Mouse (Mus musculus) embryonic fibroblast, embryonic 13.5 days (primary cell): Measurements from ENCODE around the gene Cmtm8. TPM values are rescaled to one million over a fixed set of nuclear protein-coding genes. Genes with fewer than 3 reads are reported as not detected.

ENCODE experiments used
- H3K27ac ChIP-seq: 2 replicates; pipeline ENCODE4 v1.5.1; 2012; ENCODE audit warnings: low read length, control low read depth, inconsistent platforms; ENCODE audit not compliant: insufficient read depth
- H3K4me1 ChIP-seq: 2 replicates; pipeline ENCODE4 v1.6.1; 2011; ENCODE audit warnings: low read length; ENCODE audit not compliant: control insufficient read depth, insufficient read depth
- H3K4me3 ChIP-seq: 2 replicates; pipeline ENCODE4 v1.5.1; 2011; ENCODE audit warnings: mild to moderate bottlenecking, control low read depth, low read length; ENCODE audit not compliant: insufficient read depth
- CTCF ChIP-seq: IDR thresholded peaks from 2 replicates; pipeline ENCODE4 v1.5.1; 2011; ENCODE audit warnings: mild to moderate bottlenecking, control low read depth, low read length, moderate library complexity, borderline replicate concordance; ENCODE audit not compliant: insufficient read depth
- POLR2A ChIP-seq: IDR thresholded peaks from 2 replicates; pipeline ENCODE4 v1.6.1; 2011; ENCODE audit warnings: low read depth, mild to moderate bottlenecking, control low read depth, low read length, moderate library complexity
- polyA plus RNA-seq: library from polyadenylated mRNA; stranded (reverse); fragments of >200 nt; gene quantifications from 2 replicates; pipeline ENCODE4 v1.2.4, GENCODE M21; 2011; ENCODE audit warnings: low read depth; ENCODE audit not compliant: missing spikeins, insufficient read length

The Cmtm8 gene
- polyA plus RNA-seq, 1 experiment = 1.8 TPM

DNA sequence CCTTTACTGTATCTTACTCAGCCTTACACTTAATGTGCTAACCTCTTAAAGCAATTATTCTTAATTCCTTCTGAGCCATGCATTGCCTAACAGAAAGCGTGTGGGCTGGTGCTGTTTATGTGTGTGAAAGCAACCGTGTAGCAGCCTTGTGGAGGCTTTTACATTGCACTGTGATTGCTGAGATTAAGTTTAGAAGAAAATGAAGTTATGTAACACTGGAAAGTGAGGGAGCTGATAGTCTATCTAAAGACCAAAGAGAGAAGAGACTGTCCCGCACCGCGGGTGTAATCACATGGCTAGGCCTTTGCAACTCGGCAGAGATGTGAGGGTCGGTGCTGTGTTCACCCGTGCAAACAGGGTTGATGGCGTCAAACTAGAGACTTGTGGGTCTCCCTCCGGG lies 96.9 kb downstream of the Cmtm8 start:
- TF ChIP-seq POLR2A = no peak
- Histone ChIP-seq H3K27ac (no peak overlapping the region), H3K4me1 (no peaks in the 10 kb centered on the region), H3K4me3 (no peak overlapping the region)

DNA sequence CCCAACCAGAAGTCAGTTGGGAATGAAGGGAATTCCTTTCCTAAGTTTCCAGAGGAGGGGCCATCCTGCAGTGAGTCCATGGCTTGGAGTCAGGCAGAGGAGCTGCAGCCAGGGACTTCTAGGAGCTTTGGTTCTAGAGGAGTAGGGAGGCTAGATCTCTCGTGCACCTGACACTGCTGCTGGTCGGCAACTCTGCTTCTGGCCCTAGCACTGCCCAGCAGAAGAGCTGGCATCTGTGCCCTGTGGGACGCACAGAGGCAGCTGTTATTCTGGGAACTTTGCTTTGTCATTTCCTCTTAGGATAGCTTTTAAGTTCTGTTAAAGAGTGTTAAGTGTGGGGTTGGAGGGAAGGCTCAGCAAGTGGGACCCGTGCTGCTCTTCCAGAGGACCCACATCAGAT lies 98.3 kb downstream of the Cmtm8 start:
- no peaks in the 10 kb centered on the region for H3K4me1 ChIP-seq
- H3K27ac ChIP-seq = no peak overlapping the region
- TF ChIP-seq POLR2A (no peak), CTCF (no peak)
- no peak overlapping the region for H3K4me3 ChIP-seq

DNA sequence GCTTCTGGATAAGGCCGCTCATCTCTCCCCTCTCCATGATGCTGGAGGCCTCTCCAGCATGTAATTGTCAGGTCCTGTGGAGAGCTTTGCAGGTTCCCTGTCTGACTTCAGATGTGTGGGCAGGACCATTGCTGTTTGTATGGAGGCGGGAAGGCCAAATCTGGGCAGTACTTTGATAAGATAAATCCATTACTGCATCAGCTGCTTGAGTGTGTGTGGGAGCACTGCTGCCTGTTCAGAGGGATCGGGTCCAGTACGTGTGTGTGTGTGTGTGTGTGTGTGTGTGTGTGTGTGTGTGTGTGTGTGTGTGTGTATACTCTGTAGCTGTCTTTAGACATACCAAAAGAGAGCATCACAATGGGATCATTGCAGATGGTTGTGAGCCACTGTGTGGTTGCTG lies 98.8 kb downstream of the Cmtm8 start:
- H3K27ac ChIP-seq = no peak overlapping the region
- H3K4me1 ChIP-seq = no peaks in the 10 kb centered on the region
- TF ChIP-seq POLR2A (no peak), CTCF (no peak)
- H3K4me3 ChIP-seq = no peak overlapping the region

DNA sequence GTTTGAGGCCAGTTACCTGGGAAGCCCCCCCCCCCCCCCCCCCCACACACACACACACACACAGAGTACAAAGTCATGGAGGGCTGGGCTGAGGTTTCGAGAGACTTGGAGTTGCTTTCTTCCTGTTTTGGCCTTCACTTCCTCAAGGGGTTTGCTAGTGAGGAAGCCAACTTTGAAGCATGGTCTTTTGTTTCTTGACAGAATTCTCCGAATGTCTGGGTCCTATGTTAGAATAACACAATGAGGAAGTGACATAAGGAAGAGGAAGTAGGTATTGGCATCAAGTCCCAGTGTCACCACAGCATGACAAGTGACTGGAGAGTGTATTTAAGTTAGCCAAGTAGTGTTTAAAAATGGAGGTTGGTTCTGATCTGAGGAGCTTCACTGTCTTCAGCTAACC lies 101.2 kb downstream of the Cmtm8 start:
- H3K4me1 ChIP-seq = no peaks in the 10 kb centered on the region
- no peak overlapping the region for H3K27ac ChIP-seq
- no peak for TF ChIP-seq POLR2A
- TF ChIP-seq CTCF = no peak
- H3K4me3 ChIP-seq = no peak overlapping the region

DNA sequence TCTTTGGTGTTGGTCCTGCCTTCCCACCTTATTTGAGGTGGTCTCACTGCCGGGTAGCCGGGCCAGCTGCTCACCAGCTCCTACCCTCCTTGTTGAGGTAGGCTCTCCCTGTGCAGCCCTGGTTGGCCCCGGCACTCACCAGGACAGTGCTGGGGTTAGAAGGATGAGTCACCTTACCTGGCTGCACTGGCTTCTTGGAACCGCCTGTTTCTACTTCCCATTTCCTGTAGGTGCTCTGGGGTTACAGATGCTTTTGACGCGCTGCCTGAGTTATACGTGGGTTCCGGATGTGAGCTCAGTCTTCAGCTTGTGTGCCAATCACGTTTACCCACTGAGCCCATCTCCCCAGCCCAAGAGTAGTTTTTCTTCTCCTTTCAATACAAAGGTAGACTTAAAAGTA lies 103.6 kb downstream of the Cmtm8 start:
- TF ChIP-seq CTCF (no peak), POLR2A (no peak)
- Histone ChIP-seq H3K4me3 (no peak overlapping the region), H3K27ac (no peak overlapping the region)

More for the DNA sequence above, 103.6 kb downstream of the Cmtm8 start:
- no peaks in the 10 kb centered on the region for H3K4me1 ChIP-seq

Other genes with a start within 250 kb of the Cmtm8 start
- gene Cnot10, start 204.0 kb downstream of the Cmtm8 start, polyA plus RNA-seq = 32.2 and 38.6 TPM in 2 replicates
- gene Dync1li1, start 155.4 kb downstream of the Cmtm8 start, polyA plus RNA-seq = 58.0 and 58.5 TPM in 2 replicates
- 17.6 and 17.8 TPM in 2 replicates for gene Cmtm6, start 113.0 kb downstream of the Cmtm8 start, polyA plus RNA-seq
- 95.8 and 105 TPM in 2 replicates for gene Cmtm7, start 62.3 kb downstream of the Cmtm8 start, polyA plus RNA-seq
- gene Gpd1l, start 89.8 kb upstream of the Cmtm8 start, polyA plus RNA-seq = 8.1 and 8.9 TPM in 2 replicates
- 1.6 and 3.1 TPM in 2 replicates for gene Osbpl10, start 134.4 kb upstream of the Cmtm8 start, polyA plus RNA-seq
- gene Rps27rt, start 138.6 kb upstream of the Cmtm8 start, polyA plus RNA-seq = 1,990 and 2,799 TPM in 2 replicates